Mouse (Mus musculus) right cerebral cortex, postnatal 10 days (tissue): Measurements from ENCODE around the gene Dydc2.

Experiments
- DNase-seq, 2 experiments: peaks; one replicate each; pipeline ENCODE4 v3.0.0; 2021; ENCODE audit warnings: low spot score in 2 of 2

Dydc2 gene

GRCm38 (mm10) chr14:41000801-41001200, 68.2 kb downstream of the Dydc2 start:
- no peak for DNase-seq

- no peak for DNase-seq
These were observed 68.9 kb downstream of the Dydc2 start for GRCm38 (mm10) chr14:40999904-41000645.
